Mouse (Mus musculus): ENCODE measurements around the gene Pik3r4.

DNA sequence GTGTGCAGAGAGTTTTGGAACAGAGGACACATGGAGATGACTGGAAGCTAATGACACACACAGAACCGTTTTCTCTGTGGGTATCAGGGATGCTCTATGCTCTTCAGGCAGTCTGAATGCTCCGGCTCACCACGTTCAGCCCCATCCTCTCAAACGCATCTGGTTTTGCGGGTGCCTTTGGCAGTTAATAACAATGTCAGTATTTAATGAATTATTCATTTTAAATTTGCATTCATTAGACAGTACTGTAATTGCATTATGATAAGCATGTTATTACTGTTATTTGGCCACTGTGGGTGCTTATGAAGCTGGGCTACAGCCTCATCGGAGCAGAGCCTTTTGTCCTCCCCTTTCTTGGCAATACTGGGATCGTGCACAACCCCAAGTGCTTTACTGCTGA, 38.6 kb downstream of the Pik3r4 start:
- TF ChIP-seq CTCF (IDR thresholded peaks at IDR 0.05; ENCODE audit: low read depth) = no peak
- no peak for TF ChIP-seq EP300 (IDR thresholded peaks at IDR 0.05; ENCODE audit: low read depth)

Data from heart, postnatal 0 days (tissue).